Mouse (Mus musculus): ENCODE measurements around the gene Nuak1. TPM values are rescaled to one million over a fixed set of nuclear protein-coding genes. Genes with fewer than 3 reads are reported as not detected.

The Nuak1 gene
- polyA plus RNA-seq, 1 experiment, result 0.43 TPM

DNA sequence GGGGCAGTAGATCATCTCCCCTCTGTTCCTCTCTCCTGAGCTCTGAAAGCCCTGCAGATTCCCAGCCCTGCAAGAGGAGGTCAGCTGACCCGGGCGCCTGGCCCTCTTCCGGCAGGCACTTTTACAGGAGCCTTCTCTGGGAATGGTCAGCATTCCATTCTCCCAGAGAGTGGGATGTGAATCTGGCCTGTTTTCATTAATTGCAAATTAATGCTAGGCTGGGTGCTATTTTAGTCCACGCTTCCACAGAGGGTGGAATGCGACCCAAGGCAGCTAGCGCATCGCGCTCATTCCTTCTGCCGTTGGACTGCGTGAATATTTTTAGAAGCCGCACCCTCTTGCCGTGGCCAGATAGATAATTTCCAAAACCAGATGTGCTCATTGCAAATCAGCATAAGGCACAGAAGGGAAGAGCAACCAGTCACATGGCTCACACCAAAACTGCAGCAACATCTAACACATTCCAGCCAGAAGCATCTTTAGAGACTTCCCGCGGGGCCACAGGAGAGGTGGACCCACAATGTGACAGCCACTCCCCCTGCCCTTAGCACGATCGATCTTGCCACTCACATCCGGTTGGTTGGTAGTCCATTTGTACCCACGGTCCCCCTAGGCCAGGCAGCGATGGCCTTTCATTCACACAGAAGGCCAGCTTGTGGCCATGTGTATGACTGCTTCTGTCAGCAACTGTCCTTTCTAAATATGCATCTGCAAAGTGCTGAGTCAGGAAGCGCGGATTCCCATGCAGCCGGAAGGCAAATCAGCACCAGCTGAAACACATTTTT is 51.8 kb downstream of the Nuak1 start:
- Histone ChIP-seq H3K4me1 (peaks cover 68% of the 10 kb centered on the region), H3K27me3 (replicated peaks) (peaks cover 76% of the 10 kb centered on the region), H3K36me3 (replicated peaks; ENCODE audit: low read length) (no peaks in the 10 kb centered on the region), H3K9me3 (no peaks in the 10 kb centered on the region), H3K4me3 (replicated peaks) (peak overlapping the region; percentile 62)
- no peak for TF ChIP-seq FLI1 (IDR thresholded peaks at IDR 0.05; ENCODE audit: low read length)
- no peak for TF ChIP-seq GATA1 (IDR thresholded peaks at IDR 0.05; ENCODE audit: borderline replicate concordance, low read length)

DNA sequence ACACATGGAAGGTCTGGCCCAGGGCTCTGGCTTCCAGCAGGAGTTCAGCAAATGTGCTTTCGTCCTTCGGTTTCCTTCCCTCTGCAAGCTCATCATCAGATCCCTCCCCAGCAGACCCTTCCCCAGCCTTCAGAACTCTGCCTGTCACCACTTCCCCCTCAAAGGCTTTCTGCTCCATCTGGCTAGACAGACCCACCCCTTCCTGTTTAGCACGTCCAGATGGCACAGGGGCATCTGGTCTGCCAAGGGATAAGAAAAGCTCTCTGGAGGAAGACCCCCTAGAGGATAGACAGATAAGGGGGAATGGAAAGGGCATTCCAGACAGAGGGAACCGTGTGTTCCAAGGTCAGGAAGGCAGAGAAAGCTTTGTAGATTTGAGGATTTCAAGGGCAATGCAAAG is 53.1 kb downstream of the Nuak1 start:
- no peak for TF ChIP-seq GATA1 (IDR thresholded peaks at IDR 0.05; ENCODE audit: borderline replicate concordance, low read length)
- TF ChIP-seq FLI1 (IDR thresholded peaks at IDR 0.05; ENCODE audit: low read length), result no peak
- H3K36me3 ChIP-seq (replicated peaks; ENCODE audit: low read length), result no peaks in the 10 kb centered on the region
- no peak overlapping the region for H3K4me3 ChIP-seq (replicated peaks)
- H3K27me3 ChIP-seq (replicated peaks), result peaks cover 76% of the 10 kb centered on the region
- peaks cover 75% of the 10 kb centered on the region for H3K4me1 ChIP-seq
- no peaks in the 10 kb centered on the region for H3K9me3 ChIP-seq

DNA sequence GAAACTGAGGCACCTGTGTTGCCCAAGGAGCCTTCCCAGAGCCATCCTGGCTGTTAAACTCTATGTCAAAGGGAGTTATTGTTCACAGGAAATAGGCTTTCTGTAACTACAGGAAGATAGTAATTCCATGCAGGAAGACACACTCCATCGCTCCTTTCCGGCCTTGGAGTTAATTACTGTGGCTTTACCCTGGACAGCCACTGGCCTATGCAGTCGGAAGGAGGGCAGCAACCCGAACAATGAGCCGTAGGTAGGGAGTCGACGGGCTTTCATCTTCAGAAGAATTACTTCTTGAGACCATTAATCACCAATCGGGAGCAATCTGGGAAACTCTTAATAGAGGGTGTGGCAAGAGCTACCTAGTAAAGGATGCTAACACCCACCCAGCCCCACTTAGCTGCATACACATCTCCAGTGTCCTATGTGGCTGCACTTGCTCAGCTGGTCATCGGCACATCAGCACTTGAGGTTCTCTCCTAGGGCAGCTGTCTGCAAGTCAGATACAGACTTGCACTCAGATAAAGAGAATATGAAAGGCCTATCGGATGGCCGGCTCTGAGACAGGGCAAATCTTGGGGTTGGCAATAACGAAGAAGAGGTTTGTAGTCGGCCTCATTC is 53.7 kb downstream of the Nuak1 start:
- no peak for TF ChIP-seq FLI1 (IDR thresholded peaks at IDR 0.05; ENCODE audit: low read length)
- no peak for TF ChIP-seq GATA1 (IDR thresholded peaks at IDR 0.05; ENCODE audit: borderline replicate concordance, low read length)
- H3K36me3 ChIP-seq (replicated peaks; ENCODE audit: low read length), result no peaks in the 10 kb centered on the region

DNA sequence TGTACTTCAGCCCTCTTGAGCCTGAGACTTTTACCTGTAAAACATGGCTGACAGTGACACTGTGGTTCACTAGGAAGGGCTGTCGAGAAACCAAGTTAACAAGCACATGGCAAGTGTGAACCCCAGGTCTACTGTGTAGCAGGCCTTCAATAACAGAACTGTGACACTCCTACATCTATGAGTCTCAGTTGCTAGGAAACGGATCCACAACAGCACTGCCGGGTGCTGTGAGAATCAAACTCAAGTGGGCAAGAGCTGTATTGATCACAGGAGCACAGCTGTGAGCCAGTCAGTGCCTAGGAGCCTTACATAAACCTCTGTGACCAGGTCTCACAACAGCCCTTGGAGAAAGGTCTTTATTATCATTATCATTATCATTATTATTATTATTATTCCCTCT is 54.2 kb downstream of the Nuak1 start:
- H3K4me3 ChIP-seq (replicated peaks), result no peak overlapping the region
- H3K36me3 ChIP-seq (replicated peaks; ENCODE audit: low read length), result no peaks in the 10 kb centered on the region
- peaks cover 77% of the 10 kb centered on the region for H3K4me1 ChIP-seq
- H3K9me3 ChIP-seq, result no peaks in the 10 kb centered on the region
- peaks cover 77% of the 10 kb centered on the region for H3K27me3 ChIP-seq (replicated peaks)
- TF ChIP-seq FLI1 (IDR thresholded peaks at IDR 0.05; ENCODE audit: low read length) (no peak), GATA1 (IDR thresholded peaks at IDR 0.05; ENCODE audit: borderline replicate concordance, low read length) (no peak)

More for the DNA sequence above, 53.7 kb downstream of the Nuak1 start:
- Histone ChIP-seq H3K27me3 (replicated peaks) (peaks cover 76% of the 10 kb centered on the region), H3K9me3 (no peaks in the 10 kb centered on the region), H3K4me1 (peaks cover 76% of the 10 kb centered on the region), H3K4me3 (replicated peaks) (no peak overlapping the region)

DNA sequence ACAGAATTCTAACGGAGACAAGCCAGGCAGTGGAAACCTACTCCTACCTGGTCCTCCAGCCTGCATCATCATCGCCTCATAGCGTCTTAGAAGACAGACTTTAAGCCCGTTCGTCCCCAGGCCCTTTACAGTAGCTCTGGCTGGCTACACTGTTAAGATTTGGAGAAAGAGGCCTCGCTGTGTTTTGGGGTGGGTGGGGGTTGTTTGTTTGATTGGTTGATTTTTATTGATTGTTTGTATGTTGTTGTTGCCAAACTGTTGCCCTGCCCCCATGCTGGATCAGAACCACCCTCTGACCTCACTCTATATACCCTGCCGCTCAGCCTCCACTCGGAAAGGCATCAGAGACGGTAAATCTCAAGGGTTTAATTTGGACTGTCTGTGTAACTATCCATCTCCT is 55.6 kb downstream of the Nuak1 start:
- TF ChIP-seq FLI1 (IDR thresholded peaks at IDR 0.05; ENCODE audit: low read length) (no peak), GATA1 (IDR thresholded peaks at IDR 0.05; ENCODE audit: borderline replicate concordance, low read length) (no peak)
- peaks cover 72% of the 10 kb centered on the region for H3K27me3 ChIP-seq (replicated peaks)
- H3K4me1 ChIP-seq, result peaks cover 71% of the 10 kb centered on the region
- no peak overlapping the region for H3K4me3 ChIP-seq (replicated peaks)
- no peaks in the 10 kb centered on the region for H3K9me3 ChIP-seq
- no peaks in the 10 kb centered on the region for H3K36me3 ChIP-seq (replicated peaks; ENCODE audit: low read length)

DNA sequence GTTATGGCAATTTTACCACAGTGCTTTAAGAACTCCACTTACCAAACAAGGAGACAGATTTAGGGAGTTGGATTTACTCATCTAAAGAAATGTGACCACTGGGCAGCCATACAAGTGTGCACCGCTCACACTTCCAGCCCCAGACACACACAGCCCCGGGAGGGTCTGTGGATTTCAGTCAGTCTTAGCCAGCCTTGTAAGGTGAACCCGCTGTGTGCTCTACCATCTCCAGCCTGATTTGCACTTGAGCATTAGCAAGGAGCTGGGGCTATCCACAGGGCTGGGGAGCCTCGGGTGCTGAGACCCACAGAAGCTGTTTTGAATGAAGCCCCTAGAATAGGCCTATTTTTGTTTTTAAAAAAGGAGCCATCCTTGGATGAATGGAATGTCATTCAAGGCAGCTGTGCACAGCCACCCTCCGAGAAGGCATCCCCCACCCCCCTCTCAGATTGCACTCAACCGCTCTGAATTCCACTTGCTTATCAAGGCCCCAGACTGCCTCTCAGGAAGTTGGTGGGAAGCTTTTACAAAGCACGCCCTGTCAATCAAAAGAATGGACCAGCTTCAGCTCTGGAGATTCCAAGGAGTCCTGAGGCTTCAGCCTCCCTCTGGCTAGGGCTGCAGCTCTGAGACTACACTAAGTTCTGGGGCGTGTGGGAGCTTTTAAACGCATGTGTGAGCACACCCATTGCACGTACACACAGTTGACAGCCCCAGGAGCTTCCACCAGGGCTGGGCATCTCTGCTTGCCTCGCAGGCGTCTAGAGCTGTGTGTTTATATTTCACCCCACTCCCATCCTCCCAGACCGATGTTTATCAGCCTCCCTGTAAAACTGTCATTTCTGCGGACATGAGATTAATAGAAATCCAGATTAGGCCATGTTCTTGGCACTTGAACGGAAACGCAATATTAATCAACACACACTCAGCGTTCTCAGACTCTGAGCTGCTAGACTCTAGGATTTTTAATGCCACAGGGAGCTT is 57.2 kb downstream of the Nuak1 start:
- Histone ChIP-seq H3K27me3 (replicated peaks) (peaks cover 64% of the 10 kb centered on the region), H3K4me3 (replicated peaks) (peak overlapping the region; percentile 51), H3K9me3 (peaks cover 2% of the 10 kb centered on the region; the same call in 1 of the 2 replicates), H3K36me3 (replicated peaks; ENCODE audit: low read length) (no peaks in the 10 kb centered on the region), H3K4me1 (peaks cover 57% of the 10 kb centered on the region)
- TF ChIP-seq FLI1 (IDR thresholded peaks at IDR 0.05; ENCODE audit: low read length) (no peak), GATA1 (IDR thresholded peaks at IDR 0.05; ENCODE audit: borderline replicate concordance, low read length) (no peak; the same call in 2 of the 3 replicates)

DNA sequence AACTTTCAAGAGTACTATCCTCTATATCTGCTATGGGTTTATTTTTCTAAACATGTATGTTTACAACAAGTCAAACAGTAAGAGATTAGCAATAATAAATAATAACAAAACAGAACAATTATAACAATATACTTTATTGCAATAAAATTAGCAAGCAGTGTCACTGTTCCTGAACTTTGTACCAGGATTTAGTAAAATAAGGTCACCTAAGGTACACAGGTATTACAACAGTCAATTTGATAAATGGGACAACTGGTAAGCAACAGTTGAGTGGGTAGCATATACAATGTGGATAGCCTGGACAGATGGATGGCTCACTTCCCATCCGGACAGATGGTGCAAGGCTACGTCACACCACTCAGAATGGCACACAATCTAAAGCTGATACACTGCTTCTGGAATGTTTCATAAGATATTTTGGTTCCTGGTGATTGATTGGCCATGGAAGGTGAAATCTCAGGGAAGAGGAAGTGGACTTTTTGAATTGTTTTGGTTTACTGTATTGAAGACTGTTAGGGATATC is 59.1 kb downstream of the Nuak1 start:
- peaks cover 41% of the 10 kb centered on the region for H3K4me1 ChIP-seq
- peaks cover 60% of the 10 kb centered on the region for H3K27me3 ChIP-seq (replicated peaks)
- TF ChIP-seq FLI1 (IDR thresholded peaks at IDR 0.05; ENCODE audit: low read length) (no peak), GATA1 (IDR thresholded peaks at IDR 0.05; ENCODE audit: borderline replicate concordance, low read length) (no peak)
- H3K4me3 ChIP-seq (replicated peaks), result no peak overlapping the region
- no peaks in the 10 kb centered on the region for H3K36me3 ChIP-seq (replicated peaks; ENCODE audit: low read length)
- H3K9me3 ChIP-seq, result peaks cover 2% of the 10 kb centered on the region; the same call in 1 of the 2 replicates

DNA sequence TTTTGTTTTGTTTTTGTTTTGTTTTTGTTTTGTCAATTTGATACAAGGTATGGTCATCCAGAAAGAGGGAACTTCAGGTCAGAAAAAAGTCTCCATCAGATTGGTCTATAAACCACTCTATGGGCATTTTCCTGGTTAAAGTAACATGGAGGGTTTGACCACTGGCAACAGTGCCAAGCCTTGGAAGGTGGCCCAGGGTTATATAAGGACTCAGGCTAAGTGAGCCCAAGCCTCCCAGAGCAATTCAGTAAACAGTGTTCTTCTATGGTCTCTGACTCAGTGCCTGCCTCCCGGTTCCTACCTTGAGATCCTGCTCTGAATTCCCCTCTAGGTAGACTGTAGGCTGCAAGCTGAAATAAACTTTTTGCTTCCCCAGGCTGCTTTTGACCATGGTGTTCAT is 61.0 kb downstream of the Nuak1 start:
- no peak for TF ChIP-seq FLI1 (IDR thresholded peaks at IDR 0.05; ENCODE audit: low read length)
- no peak for TF ChIP-seq GATA1 (IDR thresholded peaks at IDR 0.05; ENCODE audit: borderline replicate concordance, low read length)
- Histone ChIP-seq H3K4me3 (replicated peaks) (no peak overlapping the region), H3K4me1 (peaks cover 25% of the 10 kb centered on the region), H3K9me3 (peaks cover 8% of the 10 kb centered on the region; the same call in 1 of the 2 replicates), H3K36me3 (replicated peaks; ENCODE audit: low read length) (no peaks in the 10 kb centered on the region), H3K27me3 (replicated peaks) (peaks cover 61% of the 10 kb centered on the region)

DNA sequence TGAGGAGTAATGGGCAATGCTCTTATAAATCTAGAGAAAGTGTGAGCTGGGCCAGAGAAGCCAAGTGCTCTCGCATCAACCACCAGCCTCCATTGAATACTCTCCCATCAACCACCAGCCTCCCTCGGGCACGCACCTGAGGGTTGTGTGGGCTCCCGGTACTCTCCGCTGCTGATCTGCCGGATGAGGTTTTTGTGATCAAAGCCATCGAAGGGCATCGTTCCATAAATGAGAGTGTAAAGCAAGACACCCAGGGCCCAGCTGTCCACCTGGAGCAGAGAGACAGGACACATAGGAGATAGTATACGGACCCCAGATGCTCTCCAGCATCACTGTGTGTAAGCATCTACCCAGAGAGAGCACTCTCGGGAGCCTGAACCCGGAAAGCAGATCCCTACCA is 62.4 kb downstream of the Nuak1 start:
- Histone ChIP-seq H3K4me3 (replicated peaks) (no peak overlapping the region), H3K9me3 (peaks cover 9% of the 10 kb centered on the region; the same call in 1 of the 2 replicates), H3K36me3 (replicated peaks; ENCODE audit: low read length) (no peaks in the 10 kb centered on the region), H3K4me1 (peaks cover 11% of the 10 kb centered on the region), H3K27me3 (replicated peaks) (peaks cover 69% of the 10 kb centered on the region)
- TF ChIP-seq FLI1 (IDR thresholded peaks at IDR 0.05; ENCODE audit: low read length) (no peak), GATA1 (IDR thresholded peaks at IDR 0.05; ENCODE audit: borderline replicate concordance, low read length) (no peak)

Measured in megakaryocyte, embryonic 14.5 days (primary cell).